Mouse (Mus musculus): ENCODE measurements at regions not wholly inside any gene's neighbourhood (a gene's known extent, or its start where the extent isn't known, plus 50 kb on each side); places are given as distances from the start of the nearest gene placed in this dataset.
A peak's percentile ranks its signal among the peaks of the same experiment; 100 is the strongest.

GRCm38 (mm10) chr17:9757725-9758251, 88.3 kb upstream of the Pabpc6 start:
- no peak for DNase-seq

GRCm38 (mm10) chr17:9756675-9757074, 87.2 kb upstream of the Pabpc6 start:
- DNase-seq: peak; percentile 35

GRCm38 (mm10) chr17:9756196-9756595, 86.7 kb upstream of the Pabpc6 start:
- peak; percentile 89 for DNase-seq

- no peak for DNase-seq
Measured at GRCm38 (mm10) chr17:9755576-9755975, 86.1 kb upstream of the Pabpc6 start.

GRCm38 (mm10) chr17:9754884-9755405, 85.4 kb upstream of the Pabpc6 start:
- DNase-seq: no peak

GRCm38 (mm10) chr17:9752848-9753247, 83.3 kb upstream of the Pabpc6 start:
- no peak for DNase-seq

- no peak for DNase-seq
Measured at GRCm38 (mm10) chr17:9751348-9752170, 82.0 kb upstream of the Pabpc6 start.

- DNase-seq: no peak
Measured at GRCm38 (mm10) chr17:9750046-9750445, 80.5 kb upstream of the Pabpc6 start.

- no peak for DNase-seq
Measured at GRCm38 (mm10) chr17:9749301-9749700, 79.8 kb upstream of the Pabpc6 start.

- DNase-seq: no peak
Measured at GRCm38 (mm10) chr17:9747893-9748292, 78.4 kb upstream of the Pabpc6 start.

- no peak for DNase-seq
Measured at GRCm38 (mm10) chr17:9743342-9743741, 73.8 kb upstream of the Pabpc6 start.

GRCm38 (mm10) chr17:9741321-9741720, 71.8 kb upstream of the Pabpc6 start:
- no peak for DNase-seq

- no peak for DNase-seq
Measured at GRCm38 (mm10) chr17:9729020-9729419, 59.5 kb upstream of the Pabpc6 start.

GRCm38 (mm10) chr17:9725704-9726469, 56.4 kb upstream of the Pabpc6 start:
- no peak for DNase-seq

GRCm38 (mm10) chr17:9723484-9723883, 54.0 kb upstream of the Pabpc6 start:
- DNase-seq: no peak

- DNase-seq: no peak
Measured at GRCm38 (mm10) chr17:9722709-9723108, 53.2 kb upstream of the Pabpc6 start.

All from kidney, postnatal 10 days (tissue).